ENCODE assay signal across 8 mouse cellular contexts in genomic region chr19:3414268-3414733, GRCm38 (mm10). TPM values are rescaled to one million over a fixed set of nuclear protein-coding genes. Genes with fewer than 3 reads are reported as not detected.
DNase-seq lines count a peak whose midpoint lies in the region; ATAC-seq and TF ChIP-seq lines count a peak whose summit lies in the region.

Gene Gal, minus strand, starts transcription at chr19:3414544.

- no peak for TF ChIP-seq EP300 in heart, postnatal 0 days (IDR thresholded peaks at IDR 0.05; ENCODE audit: low read depth)

- no peak within 1 kb of the TSS for H3K27ac ChIP-seq in layer of hippocampus, adult 2 months
- H3K27ac ChIP-seq in bone marrow macrophage, adult 2 months (ENCODE audit: insufficient read depth, low read depth, low read length), result no peak within 1 kb of the TSS
- no peak within 1 kb of the TSS for H3K27ac ChIP-seq in heart, postnatal 0 days (ENCODE audit: low read depth)
- H3K27ac ChIP-seq in limb, embryonic 11.5 days (replicated peaks; ENCODE audit: low read depth, low read length), result no peak within 1 kb of the TSS
- no peak within 1 kb of the TSS for H3K27ac ChIP-seq in midbrain, embryonic 16.5 days (ENCODE audit: low read length)

- DNase-seq in layer of hippocampus, adult 2 months (ENCODE audit: low spot score in 2 of 2), result no peak
- DNase-seq in layer of hippocampus, postnatal 36 days, result no peak
- no peak for DNase-seq in heart, postnatal 0 days (ENCODE audit: low spot score)
- peak; percentile 28 for DNase-seq in limb, embryonic 11.5 days (ENCODE audit: low spot score)
- DNase-seq in frontal cortex, postnatal 14 days (ENCODE audit: low spot score in 2 of 2), result no peak
- no peak for DNase-seq in left cerebral cortex, adult 9 months (ENCODE audit: low spot score in 2 of 2)

- H3K9me3 ChIP-seq in heart, postnatal 0 days (replicated peaks; ENCODE audit: control insufficient read depth, low read length), result no peaks in the 10 kb centered on the region
- no peaks in the 10 kb centered on the region for H3K9me3 ChIP-seq in limb, embryonic 11.5 days (ENCODE audit: control insufficient read depth, low read length)
- H3K9me3 ChIP-seq in midbrain, embryonic 16.5 days (replicated peaks; ENCODE audit: control insufficient read depth, low read length, poor library complexity, severe bottlenecking), result no peaks in the 10 kb centered on the region

- peak within 1 kb of the TSS; percentile 26; the same call in 1 of the 2 replicates for H3K4me3 ChIP-seq in layer of hippocampus, adult 2 months
- peak within 1 kb of the TSS; percentile 10 for H3K4me3 ChIP-seq in bone marrow macrophage, adult 2 months (ENCODE audit: insufficient read depth, low read length)
- H3K4me3 ChIP-seq in heart, postnatal 0 days (ENCODE audit: low read depth, low read length), result peak within 1 kb of the TSS; percentile 36
- H3K4me3 ChIP-seq in limb, embryonic 11.5 days (ENCODE audit: low read depth, low read length), result peak within 1 kb of the TSS; percentile 30
- peak within 1 kb of the TSS; percentile 37 for H3K4me3 ChIP-seq in midbrain, embryonic 16.5 days (ENCODE audit: low read depth, low read length)

- TF ChIP-seq CTCF in layer of hippocampus, adult 2 months (conservative IDR thresholded peaks at IDR 0.05), result no peak
- TF ChIP-seq CTCF in bone marrow macrophage, adult 2 months (IDR thresholded peaks at IDR 0.05; ENCODE audit: low read depth, low read length), result no peak
- no peak for TF ChIP-seq CTCF in heart, postnatal 0 days (IDR thresholded peaks at IDR 0.05; ENCODE audit: low read depth)

- H3K9ac ChIP-seq in heart, postnatal 0 days (replicated peaks; ENCODE audit: low read depth, low read length), result 0 out of 2 replicates have a peak within 1 kb of the TSS, but pooled peaks have one; percentile 13
- H3K9ac ChIP-seq in limb, embryonic 11.5 days (ENCODE audit: low read length), result peak within 1 kb of the TSS; percentile 2; the same call in 1 of the 2 replicates
- peak within 1 kb of the TSS; percentile 52 for H3K9ac ChIP-seq in midbrain, embryonic 16.5 days (ENCODE audit: low read depth, low read length)

- peaks cover 32% of the 10 kb centered on the region for H3K27me3 ChIP-seq in heart, postnatal 0 days (ENCODE audit: control insufficient read depth, insufficient read depth, low read length)
- peaks cover 22% of the 10 kb centered on the region for H3K27me3 ChIP-seq in limb, embryonic 11.5 days (ENCODE audit: control insufficient read depth, insufficient read depth, low read length)
- H3K27me3 ChIP-seq in midbrain, embryonic 16.5 days (ENCODE audit: control insufficient read depth, insufficient read depth, low read depth, low read length), result no peaks in the 10 kb centered on the region; the same call in 1 of the 2 replicates

- WGBS in heart, postnatal 0 days, result 1% methylated on average over 37 of the region's 37 CpGs
- under 1% methylated on average over 37 of the region's 37 CpGs for WGBS in limb, embryonic 11.5 days
- WGBS in midbrain, embryonic 16.5 days, result 3% methylated on average over 37 of the region's 37 CpGs

- H3K36me3 ChIP-seq in heart, postnatal 0 days (replicated peaks; ENCODE audit: control insufficient read depth, insufficient read depth, low read length), result no peaks in the 10 kb centered on the region
- no peaks in the 10 kb centered on the region for H3K36me3 ChIP-seq in limb, embryonic 11.5 days (ENCODE audit: control insufficient read depth, insufficient read depth, low read length)
- H3K36me3 ChIP-seq in midbrain, embryonic 16.5 days (ENCODE audit: control insufficient read depth, insufficient read depth, low read length), result no peaks in the 10 kb centered on the region

- peak; percentile 53 for ATAC-seq in heart, postnatal 0 days (ENCODE audit: insufficient read depth, low read depth)
- ATAC-seq in limb, embryonic 11.5 days (ENCODE audit: insufficient number of reproducible peaks, low FRiP score, low TSS enrichment, low read depth), result no peak
- ATAC-seq in midbrain, embryonic 16.5 days, result peak; percentile 15; the same call in 1 of the 2 replicates

- TF ChIP-seq POLR2A in bone marrow macrophage, adult 2 months (IDR thresholded peaks at IDR 0.05; ENCODE audit: borderline replicate concordance, low read depth, low read length), result no peak

- H3K4me2 ChIP-seq in heart, postnatal 0 days (ENCODE audit: low read depth, low read length), result peak within 1 kb of the TSS; percentile 50
- peak within 1 kb of the TSS; percentile 66 for H3K4me2 ChIP-seq in limb, embryonic 11.5 days (ENCODE audit: low read depth, severe bottlenecking)
- peak within 1 kb of the TSS; percentile 60 for H3K4me2 ChIP-seq in midbrain, embryonic 16.5 days (ENCODE audit: low read length)

- H3K4me1 ChIP-seq in bone marrow macrophage, adult 2 months (ENCODE audit: control insufficient read depth, insufficient read depth, low read length), result no peaks in the 10 kb centered on the region
- H3K4me1 ChIP-seq in heart, postnatal 0 days (ENCODE audit: control insufficient read depth, insufficient read depth), result 0 out of 2 replicates have a peak, but pooled peaks cover 6% of the 10 kb centered on the region
- no peaks in the 10 kb centered on the region for H3K4me1 ChIP-seq in limb, embryonic 11.5 days (ENCODE audit: control insufficient read depth, insufficient read depth, low read length)
- H3K4me1 ChIP-seq in midbrain, embryonic 16.5 days (ENCODE audit: control insufficient read depth, insufficient read depth, low read length), result 0 out of 2 replicates have a peak, but pooled peaks cover 5% of the 10 kb centered on the region

RNA-seq across cellular contexts. Expression of gene Gal, which starts in this region (rescaled TPM):
- under 1 TPM in 1 of 2 experiments, not detected in 1; 0.79 TPM for total RNA-seq in layer of hippocampus, adult 2 months (2021)
- 1 to 10 TPM; 1.0 to 1.1 TPM for total RNA-seq in layer of hippocampus, postnatal 36 days (2021)
- not detected in 2 replicates for polyA plus RNA-seq in bone marrow macrophage, adult 2 months (2012; ENCODE audit: insufficient read depth, insufficient read length, missing spikeins)
- 2.3 TPM in 1 of 2 replicates, not detected in the other for total RNA-seq in heart, postnatal 0 days (2014; rRNA removed; ENCODE audit: low replicate concordance)
- 2.4 and 3.1 TPM in 2 replicates for polyA plus RNA-seq in heart, postnatal 0 days (2015; fragmentation: Nextera tagmentation; extraction: Ambion mirVana)
- polyA plus RNA-seq in limb, embryonic 11.5 days (2014; fragmentation: Nextera tagmentation; extraction: Ambion mirVana), result 0.84 and 1.0 TPM in 2 replicates
- 15.6 and 16.6 TPM in 2 replicates for polyA plus RNA-seq in midbrain, embryonic 16.5 days (2015; fragmentation: Nextera tagmentation; extraction: Ambion mirVana)

Comparison
In these comparisons a context has a peak if more than half of its experiments do, and no peak if none do; other contexts are left out.
1. H3K9ac ChIP-seq: peak in every context shown above with its lines; median percentile 52 in midbrain, embryonic 16.5 days; 13 in heart, postnatal 0 days; 2 in limb, embryonic 11.5 days.